Mouse (Mus musculus): ENCODE measurements around the gene Lamp5. TPM values are rescaled to one million over a fixed set of nuclear protein-coding genes. Genes with fewer than 3 reads are reported as not detected.
A peak's percentile ranks its signal among the peaks of the same experiment; 100 is the strongest.

The Lamp5 gene
- polyA plus RNA-seq, 1 experiment from 2014 or later, result 1.5 TPM

- Histone ChIP-seq H3K4me3 (no peak overlapping the region), H3K4me1 (peaks cover 28% of the 10 kb centered on the region), H3K27ac (replicated peaks) (peak overlapping the region; percentile 89), H3K9ac (replicated peaks) (no peak overlapping the region), H3K27me3 (no peaks in the 10 kb centered on the region), H3K4me2 (replicated peaks) (peak overlapping the region; percentile 20; the same call in 1 of the 2 replicates), H3K36me3 (no peaks in the 10 kb centered on the region), H3K9me3 (no peaks in the 10 kb centered on the region)
- ATAC-seq (replicated peaks), result peak; percentile 42; the same call in 1 of the 2 replicates
Measured at GRCm38 (mm10) chr2:136107597-136107996, 55.6 kb downstream of the Lamp5 start.

GRCm38 (mm10) chr2:136108124-136109037, 56.3 kb downstream of the Lamp5 start:
- H3K4me2 ChIP-seq (replicated peaks), result peak overlapping the region; percentile 20
- peaks cover 28% of the 10 kb centered on the region for H3K4me1 ChIP-seq
- no peaks in the 10 kb centered on the region for H3K9me3 ChIP-seq
- peak; percentile 87 for ATAC-seq (replicated peaks)
- H3K27me3 ChIP-seq, result no peaks in the 10 kb centered on the region
- H3K4me3 ChIP-seq, result no peak overlapping the region
- peak overlapping the region; percentile 89 for H3K27ac ChIP-seq (replicated peaks)
- peak overlapping the region; percentile 32; the same call in 1 of the 2 replicates for H3K9ac ChIP-seq (replicated peaks)
- WGBS, result 7% methylated on average over 6 of the region's 6 CpGs
- no peaks in the 10 kb centered on the region for H3K36me3 ChIP-seq

GRCm38 (mm10) chr2:136109038-136109363, 57.0 kb downstream of the Lamp5 start:
- WGBS, result 8% methylated on average over 2 of the region's 2 CpGs
- H3K4me1 ChIP-seq, result peaks cover 28% of the 10 kb centered on the region
- peak overlapping the region; percentile 32; the same call in 1 of the 2 replicates for H3K9ac ChIP-seq (replicated peaks)
- H3K27ac ChIP-seq (replicated peaks), result peak overlapping the region; percentile 89
- no peaks in the 10 kb centered on the region for H3K9me3 ChIP-seq
- H3K4me2 ChIP-seq (replicated peaks), result peak overlapping the region; percentile 20; the same call in 1 of the 2 replicates
- H3K36me3 ChIP-seq, result no peaks in the 10 kb centered on the region
- ATAC-seq (replicated peaks), result 0 out of 2 replicates have a peak, but pooled peaks have one; percentile 26
- H3K4me3 ChIP-seq, result no peak overlapping the region
- no peaks in the 10 kb centered on the region for H3K27me3 ChIP-seq

- no peaks in the 10 kb centered on the region for H3K36me3 ChIP-seq
- no peak overlapping the region for H3K4me2 ChIP-seq (replicated peaks)
- H3K9me3 ChIP-seq, result no peaks in the 10 kb centered on the region
- H3K27me3 ChIP-seq, result no peaks in the 10 kb centered on the region
- no peak for ATAC-seq (replicated peaks)
- no peak overlapping the region for H3K4me3 ChIP-seq
- no peak overlapping the region for H3K27ac ChIP-seq (replicated peaks)
- H3K9ac ChIP-seq (replicated peaks), result no peak overlapping the region
- peaks cover 14% of the 10 kb centered on the region for H3K4me1 ChIP-seq
- WGBS, result 65% methylated on average over 6 of the region's 6 CpGs
Measured at GRCm38 (mm10) chr2:136113374-136113773, 61.3 kb downstream of the Lamp5 start.

GRCm38 (mm10) chr2:136118006-136118405, 66.0 kb downstream of the Lamp5 start:
- Histone ChIP-seq H3K4me2 (replicated peaks) (no peak overlapping the region), H3K4me3 (no peak overlapping the region), H3K27ac (replicated peaks) (no peak overlapping the region), H3K4me1 (peaks cover 10% of the 10 kb centered on the region; the same call in 1 of the 2 replicates), H3K9ac (replicated peaks) (no peak overlapping the region), H3K9me3 (no peaks in the 10 kb centered on the region), H3K36me3 (no peaks in the 10 kb centered on the region), H3K27me3 (no peaks in the 10 kb centered on the region)
- no peak for ATAC-seq (replicated peaks)
- WGBS, result 86% methylated on average over 2 of the region's 2 CpGs

All from forebrain, embryonic 15.5 days (tissue).